Mouse (Mus musculus): ENCODE data around the gene Spr. TPM values are rescaled to one million over a fixed set of nuclear protein-coding genes. Genes with fewer than 3 reads are reported as not detected.

Gene Spr
- 54.5 and 62.2 TPM in 2 replicates for polyA plus RNA-seq (2014; fragmentation: Nextera tagmentation; extraction: Ambion mirVana)

DNA sequence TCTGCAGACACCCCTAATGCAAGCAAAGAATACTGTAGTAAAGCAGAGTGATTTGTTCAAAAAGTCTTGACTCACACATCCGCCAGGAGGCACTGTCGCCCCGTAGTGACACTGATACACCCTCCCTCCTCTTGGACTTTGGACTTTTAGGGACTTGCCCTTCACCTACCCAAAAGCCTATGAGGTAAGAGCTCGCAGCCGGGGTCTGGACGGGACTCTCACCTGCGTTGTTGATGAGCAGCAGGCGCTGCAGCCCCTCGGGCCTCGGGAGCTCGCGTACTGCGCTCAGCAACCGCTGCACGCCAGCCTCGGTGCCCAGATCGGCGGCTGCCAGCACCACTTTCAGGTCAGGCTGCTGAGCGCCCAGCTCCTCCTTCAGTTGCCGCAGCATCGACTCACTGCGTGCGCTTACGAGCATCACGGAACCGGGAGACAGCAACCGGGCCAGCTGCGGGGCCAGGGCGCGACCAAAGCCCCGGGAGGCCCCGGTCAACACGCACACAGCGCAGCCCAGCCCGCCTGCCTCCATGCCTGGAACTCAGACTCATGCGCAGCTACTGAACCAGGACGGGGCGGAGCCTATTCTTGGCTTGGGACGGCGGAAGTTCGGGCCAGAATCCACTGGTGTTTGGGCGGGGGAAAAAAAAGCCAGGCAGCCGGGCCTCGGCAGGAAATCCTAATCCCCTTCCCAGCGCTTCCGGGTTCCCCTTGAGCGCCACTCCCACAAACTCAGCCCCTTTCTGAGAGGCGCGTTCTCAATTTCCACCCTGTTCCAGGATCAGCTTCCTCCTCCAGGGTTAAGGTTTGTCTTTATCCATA lies at the start of gene Spr:
Gene Spr, minus strand, starts transcription at position 550 of the 819 bp plus-strand sequence.
- no peaks in the 10 kb centered on the region for H3K36me3 ChIP-seq (replicated peaks; ENCODE audit: control insufficient read depth, insufficient read depth, low read depth, low read length)
- no peaks in the 10 kb centered on the region for H3K9me3 ChIP-seq (replicated peaks; ENCODE audit: control insufficient read depth, low read length)
- H3K27ac ChIP-seq (replicated peaks; ENCODE audit: low read depth, low read length): peak within 1 kb of the TSS; percentile 84
- WGBS: under 1% methylated on average over 49 of the region's 49 CpGs
- no peaks in the 10 kb centered on the region for H3K27me3 ChIP-seq (ENCODE audit: control insufficient read depth, insufficient read depth, low read length)
- ATAC-seq (replicated peaks; ENCODE audit: insufficient number of reproducible peaks, low FRiP score, low TSS enrichment, low read depth) (peak; percentile 83), DNase-seq (ENCODE audit: low spot score) (peak; percentile 93)
- peak within 1 kb of the TSS; percentile 45 for H3K4me2 ChIP-seq (ENCODE audit: low read depth, low read length)
- no peaks in the 10 kb centered on the region for H3K4me1 ChIP-seq (ENCODE audit: control insufficient read depth, insufficient read depth, low read length)
- peak within 1 kb of the TSS; percentile 71 for H3K4me3 ChIP-seq (ENCODE audit: low read depth, low read length)
- peak within 1 kb of the TSS; percentile 83 for H3K9ac ChIP-seq (replicated peaks; ENCODE audit: low read length)

DNA sequence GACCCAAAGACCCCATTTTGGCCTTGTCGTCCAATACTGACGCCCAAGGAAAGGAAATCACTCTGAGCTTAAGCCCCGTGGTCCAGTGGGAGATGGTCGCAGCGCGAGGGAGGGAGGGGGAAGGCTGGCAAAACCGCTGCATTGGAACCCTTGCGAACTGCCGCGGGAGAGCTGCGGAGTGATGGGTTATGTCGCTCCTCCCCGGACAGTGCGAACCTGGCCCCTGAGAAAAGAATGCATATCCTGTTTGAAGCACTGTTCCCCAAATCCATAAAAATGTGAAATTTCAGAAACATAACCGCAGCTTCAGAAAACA lies 49.1 kb upstream of the Spr start:
- ATAC-seq (replicated peaks; ENCODE audit: insufficient number of reproducible peaks, low FRiP score, low TSS enrichment, low read depth) (no peak), DNase-seq (ENCODE audit: low spot score) (no peak)
- no peak overlapping the region; the same call in 1 of the 2 replicates for H3K4me2 ChIP-seq (ENCODE audit: low read depth, low read length)
- H3K9ac ChIP-seq (replicated peaks; ENCODE audit: low read length): no peak overlapping the region
- H3K4me3 ChIP-seq (ENCODE audit: low read depth, low read length): no peak overlapping the region
- H3K4me1 ChIP-seq (ENCODE audit: control insufficient read depth, insufficient read depth, low read length): peaks cover 10% of the 10 kb centered on the region; the same call in 1 of the 2 replicates
- H3K27me3 ChIP-seq (ENCODE audit: control insufficient read depth, insufficient read depth, low read length): peaks cover 59% of the 10 kb centered on the region
- H3K36me3 ChIP-seq (replicated peaks; ENCODE audit: control insufficient read depth, insufficient read depth, low read depth, low read length): no peaks in the 10 kb centered on the region
- H3K9me3 ChIP-seq (replicated peaks; ENCODE audit: control insufficient read depth, low read length): no peaks in the 10 kb centered on the region
- no peak overlapping the region for H3K27ac ChIP-seq (replicated peaks; ENCODE audit: low read depth, low read length)
- WGBS: under 1% methylated on average over 15 of the region's 15 CpGs

DNA sequence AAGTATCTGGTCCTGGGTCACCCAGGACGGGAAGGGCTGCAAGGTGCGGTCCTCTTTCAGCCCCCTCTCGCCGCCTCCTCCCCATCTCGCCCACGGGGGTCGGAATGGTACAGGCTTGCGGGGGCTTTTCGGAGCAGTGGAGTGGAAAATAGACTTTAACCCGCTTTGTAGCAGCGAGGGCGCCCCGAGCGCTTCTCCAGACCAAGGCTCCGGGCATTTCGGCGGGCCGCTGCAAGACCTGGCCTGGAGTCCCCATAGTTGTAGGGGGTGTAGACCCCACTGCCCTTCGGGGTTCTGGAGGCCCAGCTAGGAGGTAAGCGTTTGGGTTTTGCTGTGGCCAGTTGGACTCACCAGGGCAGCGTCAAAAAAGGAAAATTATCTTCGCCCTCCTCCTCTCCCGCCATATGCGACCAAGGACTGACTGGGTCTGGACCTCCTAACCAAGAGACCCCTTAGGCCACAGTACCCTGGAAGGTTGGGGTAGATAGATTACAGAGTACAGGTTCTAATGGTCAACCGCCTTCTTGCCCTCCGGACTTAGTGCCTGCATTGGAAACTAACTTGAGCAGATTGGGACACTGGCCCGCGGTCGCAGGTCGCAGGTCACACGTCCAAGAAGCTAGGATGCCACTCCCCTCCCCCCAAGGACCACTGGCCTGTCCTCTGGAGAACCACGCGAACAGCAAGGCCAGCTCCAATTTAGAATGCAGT lies 48.6 kb upstream of the Spr start:
- peak overlapping the region; percentile 38; the same call in 1 of the 2 replicates for H3K4me2 ChIP-seq (ENCODE audit: low read depth, low read length)
- H3K27ac ChIP-seq (replicated peaks; ENCODE audit: low read depth, low read length): no peak overlapping the region
- no peaks in the 10 kb centered on the region for H3K9me3 ChIP-seq (replicated peaks; ENCODE audit: control insufficient read depth, low read length)
- H3K4me1 ChIP-seq (ENCODE audit: control insufficient read depth, insufficient read depth, low read length): peaks cover 10% of the 10 kb centered on the region; the same call in 1 of the 2 replicates
- H3K4me3 ChIP-seq (ENCODE audit: low read depth, low read length): no peak overlapping the region
- no peaks in the 10 kb centered on the region for H3K36me3 ChIP-seq (replicated peaks; ENCODE audit: control insufficient read depth, insufficient read depth, low read depth, low read length)
- no peak overlapping the region for H3K9ac ChIP-seq (replicated peaks; ENCODE audit: low read length)
- no peak for ATAC-seq (replicated peaks; ENCODE audit: insufficient number of reproducible peaks, low FRiP score, low TSS enrichment, low read depth)
- peaks cover 54% of the 10 kb centered on the region for H3K27me3 ChIP-seq (ENCODE audit: control insufficient read depth, insufficient read depth, low read length)
- WGBS: 1% methylated on average over 33 of the region's 33 CpGs
- peak; percentile 43 for DNase-seq (ENCODE audit: low spot score)

DNA sequence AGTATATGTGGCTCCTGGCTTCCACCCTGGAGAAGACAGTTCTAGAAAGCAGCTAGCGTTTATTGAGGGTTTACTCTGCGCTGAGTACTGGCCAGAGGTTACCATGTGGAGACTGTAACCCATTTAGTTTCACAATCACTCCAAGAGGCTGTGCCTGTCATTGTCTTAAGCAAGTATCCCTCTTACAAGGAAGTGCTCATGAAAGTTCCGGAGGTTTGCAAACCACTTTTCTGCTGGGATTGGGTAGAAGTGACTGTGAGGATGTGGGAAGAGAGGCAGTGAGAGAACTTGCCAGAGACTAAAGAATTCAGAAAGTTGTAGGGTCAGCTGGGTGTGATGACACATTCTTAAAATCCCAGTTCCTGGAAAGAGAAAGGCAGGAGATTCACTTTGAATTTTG lies 46.4 kb upstream of the Spr start:
- H3K4me1 ChIP-seq (ENCODE audit: control insufficient read depth, insufficient read depth, low read length): peaks cover 10% of the 10 kb centered on the region; the same call in 1 of the 2 replicates
- H3K36me3 ChIP-seq (replicated peaks; ENCODE audit: control insufficient read depth, insufficient read depth, low read depth, low read length): no peaks in the 10 kb centered on the region
- peaks cover 39% of the 10 kb centered on the region for H3K27me3 ChIP-seq (ENCODE audit: control insufficient read depth, insufficient read depth, low read length)
- no peaks in the 10 kb centered on the region for H3K9me3 ChIP-seq (replicated peaks; ENCODE audit: control insufficient read depth, low read length)
- 54% methylated on average over 3 of the region's 3 CpGs for WGBS
- no peak overlapping the region for H3K9ac ChIP-seq (replicated peaks; ENCODE audit: low read length)
- no peak overlapping the region for H3K27ac ChIP-seq (replicated peaks; ENCODE audit: low read depth, low read length)
- no peak overlapping the region for H3K4me2 ChIP-seq (ENCODE audit: low read depth, low read length)
- H3K4me3 ChIP-seq (ENCODE audit: low read depth, low read length): no peak overlapping the region
- ATAC-seq (replicated peaks; ENCODE audit: insufficient number of reproducible peaks, low FRiP score, low TSS enrichment, low read depth) (no peak), DNase-seq (ENCODE audit: low spot score) (no peak)

GRCm38 (mm10) chr6:85180036-85180435 lies 42.5 kb upstream of the Spr start:
- no peak overlapping the region for H3K4me2 ChIP-seq (ENCODE audit: low read depth, low read length)
- H3K4me3 ChIP-seq (ENCODE audit: low read depth, low read length): no peak overlapping the region
- H3K4me1 ChIP-seq (ENCODE audit: control insufficient read depth, insufficient read depth, low read length): no peaks in the 10 kb centered on the region
- peaks cover 5% of the 10 kb centered on the region; the same call in 1 of the 2 replicates for H3K27me3 ChIP-seq (ENCODE audit: control insufficient read depth, insufficient read depth, low read length)
- no peak overlapping the region for H3K27ac ChIP-seq (replicated peaks; ENCODE audit: low read depth, low read length)
- WGBS: 78% methylated on average over 2 of the region's 2 CpGs
- no peak overlapping the region for H3K9ac ChIP-seq (replicated peaks; ENCODE audit: low read length)
- DNase-seq (ENCODE audit: low spot score) (no peak), ATAC-seq (replicated peaks; ENCODE audit: insufficient number of reproducible peaks, low FRiP score, low TSS enrichment, low read depth) (no peak)
- H3K36me3 ChIP-seq (replicated peaks; ENCODE audit: control insufficient read depth, insufficient read depth, low read depth, low read length): no peaks in the 10 kb centered on the region
- H3K9me3 ChIP-seq (replicated peaks; ENCODE audit: control insufficient read depth, low read length): no peaks in the 10 kb centered on the region

GRCm38 (mm10) chr6:85179569-85179968 lies 42.0 kb upstream of the Spr start:
- Histone ChIP-seq H3K36me3 (replicated peaks; ENCODE audit: control insufficient read depth, insufficient read depth, low read depth, low read length) (no peaks in the 10 kb centered on the region), H3K4me2 (ENCODE audit: low read depth, low read length) (no peak overlapping the region), H3K9ac (replicated peaks; ENCODE audit: low read length) (no peak overlapping the region), H3K27me3 (ENCODE audit: control insufficient read depth, insufficient read depth, low read length) (peaks cover 4% of the 10 kb centered on the region; the same call in 1 of the 2 replicates), H3K9me3 (replicated peaks; ENCODE audit: control insufficient read depth, low read length) (no peaks in the 10 kb centered on the region), H3K4me1 (ENCODE audit: control insufficient read depth, insufficient read depth, low read length) (no peaks in the 10 kb centered on the region), H3K27ac (replicated peaks; ENCODE audit: low read depth, low read length) (no peak overlapping the region), H3K4me3 (ENCODE audit: low read depth, low read length) (no peak overlapping the region)
- ATAC-seq (replicated peaks; ENCODE audit: insufficient number of reproducible peaks, low FRiP score, low TSS enrichment, low read depth) (no peak), DNase-seq (ENCODE audit: low spot score) (no peak)
- 75% methylated on average over 3 of the region's 3 CpGs for WGBS

GRCm38 (mm10) chr6:85165440-85165921 lies 27.9 kb upstream of the Spr start:
- Histone ChIP-seq H3K9ac (replicated peaks; ENCODE audit: low read length) (peak overlapping the region; percentile 13; the same call in 1 of the 2 replicates), H3K4me3 (ENCODE audit: low read depth, low read length) (no peak overlapping the region), H3K27me3 (ENCODE audit: control insufficient read depth, insufficient read depth, low read length) (no peaks in the 10 kb centered on the region), H3K9me3 (replicated peaks; ENCODE audit: control insufficient read depth, low read length) (no peaks in the 10 kb centered on the region), H3K4me1 (ENCODE audit: control insufficient read depth, insufficient read depth, low read length) (no peaks in the 10 kb centered on the region), H3K36me3 (replicated peaks; ENCODE audit: control insufficient read depth, insufficient read depth, low read depth, low read length) (no peaks in the 10 kb centered on the region), H3K27ac (replicated peaks; ENCODE audit: low read depth, low read length) (no peak overlapping the region), H3K4me2 (ENCODE audit: low read depth, low read length) (no peak overlapping the region)
- no peak for ATAC-seq (replicated peaks; ENCODE audit: insufficient number of reproducible peaks, low FRiP score, low TSS enrichment, low read depth)
- DNase-seq (ENCODE audit: low spot score): no peak
- WGBS: 48% methylated on average over 11 of the region's 11 CpGs

Measured in embryonic facial prominence, embryonic 11.5 days (tissue).